Mouse (Mus musculus) forebrain, embryonic 15.5 days (tissue): ENCODE measurements around the gene Fkbp15. TPM values are rescaled to one million over a fixed set of nuclear protein-coding genes. Genes with fewer than 3 reads are reported as not detected.
A peak's percentile ranks its signal among the peaks of the same experiment; 100 is the strongest.

Experiments
- ATAC-seq: fragments of 200-750 bp; cut with Nextera tagmentation; replicated peaks from 2 replicates; pipeline ENCODE4 v1.8.0; 2017; ENCODE audit warnings: mild to moderate bottlenecking, moderate TSS enrichment, moderate library complexity
- H3K27ac ChIP-seq: fragments of 300-500 bp; sonication (generic); replicated peaks from 2 replicates; pipeline ENCODE4 v1.5.1; 2015; ENCODE audit warnings: mild to moderate bottlenecking, inconsistent platforms
- H3K27me3 ChIP-seq: fragments of 300-500 bp; sonication (generic); 2 replicates; pipeline ENCODE4 v1.6.1; 2015; ENCODE audit warnings: inconsistent platforms
- H3K36me3 ChIP-seq: fragments of 300-500 bp; sonication (generic); 2 replicates; pipeline ENCODE4 v1.6.1; 2015; ENCODE audit warnings: mild to moderate bottlenecking, inconsistent platforms
- H3K4me1 ChIP-seq: fragments of 300-500 bp; sonication (generic); 2 replicates; pipeline ENCODE4 v1.6.1; 2015; ENCODE audit warnings: inconsistent platforms
- H3K4me2 ChIP-seq: fragments of 300-500 bp; sonication (generic); replicated peaks from 2 replicates; pipeline ENCODE4 v1.6.1; 2015; ENCODE audit warnings: mild to moderate bottlenecking, inconsistent platforms
- H3K4me3 ChIP-seq: fragments of 300-500 bp; sonication (generic); 2 replicates; pipeline ENCODE4 v1.5.1; 2015; ENCODE audit warnings: mild to moderate bottlenecking, inconsistent platforms
- H3K9ac ChIP-seq: fragments of 300-500 bp; sonication (generic); replicated peaks from 2 replicates; pipeline ENCODE4 v1.6.1; 2015; ENCODE audit warnings: mild to moderate bottlenecking, inconsistent platforms
- H3K9me3 ChIP-seq: fragments of 300-500 bp; sonication (generic); 2 replicates; pipeline ENCODE4 v1.6.1; 2016; ENCODE audit warnings: inconsistent platforms
- WGBS: fragments of 180-500 bp; shearing (Covaris S2); methylation state at CpG from one replicate; pipeline ENCODE4 v1.1.7; 2015; ENCODE audit warnings: mixed read lengths; 5-methylcytosine and 5-hydroxymethylcytosine counted together
- polyA plus RNA-seq: library from polyadenylated mRNA; unstranded; fragments of >200 nt; fragmentation: Nextera tagmentation; extraction: Ambion mirVana; gene quantifications from 2 replicates; pipeline ENCODE4 v1.2.1, GENCODE M21; 2015

Gene Fkbp15
- polyA plus RNA-seq, 1 experiment from 2014 or later: 22.8 TPM

DNA sequence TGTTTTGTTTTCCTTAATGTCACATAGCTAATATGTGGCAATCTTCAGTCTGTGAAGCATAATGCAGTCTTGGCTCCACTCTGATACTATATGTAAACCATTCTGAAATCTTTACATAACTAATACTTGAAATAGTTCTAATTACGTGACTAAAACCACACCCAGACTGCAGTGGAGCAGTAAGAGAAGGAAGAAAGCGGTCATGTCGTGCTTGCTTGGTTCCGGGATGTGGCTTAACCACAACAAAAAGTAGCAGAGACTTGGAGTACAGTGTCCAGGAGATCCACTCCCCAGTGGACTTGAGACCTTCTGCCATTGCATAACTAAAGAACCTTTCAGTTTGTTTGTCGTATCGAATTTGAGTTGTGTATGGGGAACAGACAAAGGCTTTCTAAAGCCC lies 7.2 kb upstream of the Fkbp15 start:
- H3K36me3 ChIP-seq: no peaks in the 10 kb centered on the region
- H3K4me2 ChIP-seq: no peak overlapping the region
- WGBS: 89% methylated on average over 6 of the region's 6 CpGs
- no peak overlapping the region for H3K27ac ChIP-seq
- no peaks in the 10 kb centered on the region for H3K4me1 ChIP-seq
- no peaks in the 10 kb centered on the region for H3K9me3 ChIP-seq
- ATAC-seq: no peak
- H3K4me3 ChIP-seq: no peak overlapping the region
- H3K9ac ChIP-seq: no peak overlapping the region
- H3K27me3 ChIP-seq: no peaks in the 10 kb centered on the region

DNA sequence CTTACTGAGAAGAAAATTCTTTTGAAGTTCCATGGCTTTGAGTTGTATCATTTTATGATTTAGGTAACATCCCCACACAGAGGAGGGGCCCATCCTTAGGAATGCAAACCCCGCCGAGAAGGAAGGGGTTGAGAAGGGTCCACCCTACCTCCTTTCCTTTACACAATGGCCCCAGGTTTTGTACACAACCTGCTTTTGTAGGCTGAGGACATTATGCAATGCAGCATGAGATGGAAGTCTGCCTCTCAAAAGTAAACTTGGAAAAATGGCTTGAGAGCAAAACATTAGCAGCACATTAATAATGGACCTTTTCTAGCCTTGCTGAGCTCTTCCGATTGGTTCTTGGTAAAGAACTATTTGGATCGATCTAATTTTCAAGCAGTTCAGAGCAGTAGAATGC lies 5.9 kb upstream of the Fkbp15 start:
- Histone ChIP-seq H3K36me3 (no peaks in the 10 kb centered on the region), H3K9me3 (no peaks in the 10 kb centered on the region), H3K4me3 (no peak overlapping the region), H3K27me3 (no peaks in the 10 kb centered on the region), H3K27ac (no peak overlapping the region), H3K4me2 (no peak overlapping the region), H3K4me1 (peaks cover 8% of the 10 kb centered on the region), H3K9ac (no peak overlapping the region)
- ATAC-seq: no peak
- WGBS: 84% methylated on average over 4 of the region's 4 CpGs

GRCm38 (mm10) chr4:62364299-62364698 lies 4.0 kb upstream of the Fkbp15 start:
- 93% methylated on average over 8 of the region's 8 CpGs for WGBS
- no peaks in the 10 kb centered on the region for H3K9me3 ChIP-seq
- H3K4me1 ChIP-seq: peaks cover 17% of the 10 kb centered on the region
- H3K27ac ChIP-seq: no peak overlapping the region
- no peaks in the 10 kb centered on the region for H3K36me3 ChIP-seq
- no peaks in the 10 kb centered on the region for H3K27me3 ChIP-seq
- no peak overlapping the region for H3K9ac ChIP-seq
- no peak for ATAC-seq
- no peak overlapping the region for H3K4me2 ChIP-seq
- H3K4me3 ChIP-seq: no peak overlapping the region

DNA sequence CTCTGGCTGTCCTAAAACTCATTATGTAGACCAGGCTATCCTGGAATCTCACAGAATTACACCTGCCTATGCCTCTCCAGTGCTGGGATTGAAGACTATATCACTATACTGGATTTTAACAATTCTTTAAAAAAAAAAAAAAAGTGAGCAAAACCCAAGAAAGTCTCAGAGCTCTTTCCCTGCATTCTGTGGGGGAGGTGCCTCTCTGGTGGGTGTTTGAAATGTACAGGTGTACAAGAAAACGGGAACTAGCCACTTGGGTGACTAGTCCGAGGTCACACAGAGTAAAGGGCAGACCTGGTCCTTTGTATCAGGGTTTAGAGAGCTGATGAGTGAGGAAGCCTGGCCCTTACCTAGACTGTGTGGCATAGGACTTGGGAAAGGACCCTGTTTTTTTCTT lies 2.1 kb upstream of the Fkbp15 start:
- Histone ChIP-seq H3K36me3 (no peaks in the 10 kb centered on the region), H3K27ac (no peak overlapping the region), H3K4me2 (no peak overlapping the region), H3K27me3 (no peaks in the 10 kb centered on the region), H3K4me3 (no peak overlapping the region), H3K9me3 (no peaks in the 10 kb centered on the region), H3K4me1 (peaks cover 23% of the 10 kb centered on the region), H3K9ac (no peak overlapping the region)
- ATAC-seq: no peak
- WGBS: 89% methylated on average over 2 of the region's 2 CpGs

GRCm38 (mm10) chr4:62361997-62362396 lies 1.6 kb upstream of the Fkbp15 start:
- ATAC-seq: no peak
- Histone ChIP-seq H3K27ac (no peak overlapping the region), H3K9me3 (no peaks in the 10 kb centered on the region)

DNA sequence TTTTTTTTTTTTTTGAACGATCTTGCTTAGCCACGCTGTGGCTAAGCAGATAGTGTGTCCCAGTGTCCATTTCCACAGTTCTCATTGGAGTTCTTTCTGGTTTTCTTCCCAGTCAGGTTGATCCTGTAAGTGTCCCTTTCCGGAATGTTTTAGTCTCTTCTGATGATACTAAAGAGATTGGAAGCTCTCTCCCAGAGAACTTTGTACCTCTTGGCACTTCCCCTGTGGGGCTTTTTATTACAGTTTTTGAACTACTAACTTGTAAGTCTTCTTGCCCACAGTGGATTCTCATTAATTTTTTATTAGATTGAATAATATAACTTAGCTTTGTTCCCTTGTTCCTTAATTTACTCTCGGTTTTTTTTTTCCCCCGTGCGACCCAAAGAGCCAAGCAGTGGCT lies 1.2 kb upstream of the Fkbp15 start:
- 50% methylated on average over 6 of the region's 6 CpGs for WGBS

More at GRCm38 (mm10) chr4:62361997-62362396, 1.6 kb upstream of the Fkbp15 start:
- peak overlapping the region; percentile 54 for H3K4me2 ChIP-seq
- H3K9ac ChIP-seq: no peak overlapping the region
- H3K27me3 ChIP-seq: no peaks in the 10 kb centered on the region
- H3K36me3 ChIP-seq: no peaks in the 10 kb centered on the region
- H3K4me1 ChIP-seq: peaks cover 23% of the 10 kb centered on the region
- WGBS: 100% methylated on average over 1 of the region's 1 CpGs
- H3K4me3 ChIP-seq: peak overlapping the region; percentile 71; the same call in 1 of the 2 replicates

GRCm38 (mm10) chr4:62360805-62361455 lies 582 bp upstream of the Fkbp15 start:
- H3K36me3 ChIP-seq: no peaks in the 10 kb centered on the region
- H3K4me1 ChIP-seq: peaks cover 23% of the 10 kb centered on the region
- no peaks in the 10 kb centered on the region for H3K27me3 ChIP-seq
- no peaks in the 10 kb centered on the region for H3K9me3 ChIP-seq
- peak overlapping the region; percentile 54 for H3K4me2 ChIP-seq
- H3K27ac ChIP-seq: 0 out of 2 replicates have a peak overlapping the region, but pooled peaks have one; percentile 24
- WGBS: under 1% methylated on average over 21 of the region's 22 CpGs
- peak overlapping the region; percentile 61 for H3K9ac ChIP-seq
- ATAC-seq: 0 out of 2 replicates have a peak, but pooled peaks have one; percentile 3
- peak overlapping the region; percentile 71 for H3K4me3 ChIP-seq

More for the DNA sequence above, 1.2 kb upstream of the Fkbp15 start:
- Histone ChIP-seq H3K4me1 (peaks cover 23% of the 10 kb centered on the region), H3K4me3 (peak overlapping the region; percentile 71), H3K36me3 (no peaks in the 10 kb centered on the region), H3K9ac (peak overlapping the region; percentile 61; the same call in 1 of the 2 replicates), H3K9me3 (no peaks in the 10 kb centered on the region), H3K4me2 (peak overlapping the region; percentile 54), H3K27me3 (no peaks in the 10 kb centered on the region), H3K27ac (no peak overlapping the region)
- ATAC-seq: no peak

DNA sequence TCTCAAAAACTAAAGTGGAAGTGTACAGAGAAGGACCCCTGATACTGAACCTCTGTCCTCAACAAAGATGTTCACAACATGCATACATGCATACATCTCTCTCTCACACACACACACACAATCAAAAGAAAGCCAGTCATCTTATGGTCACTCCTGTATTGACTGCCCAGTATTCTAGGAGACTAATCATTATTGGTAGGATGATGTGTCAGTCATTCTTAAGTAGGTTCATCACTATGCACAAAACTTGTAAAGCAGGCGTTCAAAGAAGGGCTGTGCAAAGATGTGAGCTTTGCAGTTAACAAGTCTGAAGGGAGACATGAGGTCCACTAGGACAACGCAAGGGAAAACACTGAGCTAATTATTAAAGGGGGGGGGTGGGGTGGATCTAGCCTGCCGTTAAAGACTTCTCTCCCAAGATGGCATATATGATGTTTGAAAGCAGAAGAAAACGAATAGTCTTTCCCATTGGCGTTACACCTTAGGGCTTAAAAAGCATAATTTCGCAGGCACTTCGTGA lies 1.0 kb downstream of the Fkbp15 start:
- Histone ChIP-seq H3K9ac (peak overlapping the region; percentile 60), H3K27ac (peak overlapping the region; percentile 81; the same call in 1 of the 2 replicates), H3K4me1 (peaks cover 23% of the 10 kb centered on the region), H3K9me3 (no peaks in the 10 kb centered on the region), H3K4me2 (peak overlapping the region; percentile 68), H3K36me3 (no peaks in the 10 kb centered on the region), H3K27me3 (no peaks in the 10 kb centered on the region), H3K4me3 (peak overlapping the region; percentile 71)
- WGBS: 49% methylated on average over 7 of the region's 7 CpGs
- ATAC-seq: no peak

- H3K9me3 ChIP-seq: no peaks in the 10 kb centered on the region
- 95% methylated on average over 1 of the region's 1 CpGs for WGBS
- H3K27ac ChIP-seq: no peak overlapping the region
- H3K36me3 ChIP-seq: no peaks in the 10 kb centered on the region
- no peak for ATAC-seq
- H3K4me3 ChIP-seq: no peak overlapping the region
- H3K4me2 ChIP-seq: no peak overlapping the region
- no peak overlapping the region for H3K9ac ChIP-seq
- H3K4me1 ChIP-seq: peaks cover 23% of the 10 kb centered on the region
- no peaks in the 10 kb centered on the region for H3K27me3 ChIP-seq
Observed at GRCm38 (mm10) chr4:62357631-62358148, 2.7 kb downstream of the Fkbp15 start.

GRCm38 (mm10) chr4:62349371-62349770 lies 11.0 kb downstream of the Fkbp15 start:
- Histone ChIP-seq H3K27me3 (no peaks in the 10 kb centered on the region), H3K9me3 (no peaks in the 10 kb centered on the region), H3K36me3 (peaks cover 17% of the 10 kb centered on the region), H3K4me3 (no peak overlapping the region), H3K9ac (no peak overlapping the region), H3K27ac (no peak overlapping the region), H3K4me2 (no peak overlapping the region), H3K4me1 (no peaks in the 10 kb centered on the region)
- ATAC-seq: no peak
- 94% methylated on average over 2 of the region's 2 CpGs for WGBS

DNA sequence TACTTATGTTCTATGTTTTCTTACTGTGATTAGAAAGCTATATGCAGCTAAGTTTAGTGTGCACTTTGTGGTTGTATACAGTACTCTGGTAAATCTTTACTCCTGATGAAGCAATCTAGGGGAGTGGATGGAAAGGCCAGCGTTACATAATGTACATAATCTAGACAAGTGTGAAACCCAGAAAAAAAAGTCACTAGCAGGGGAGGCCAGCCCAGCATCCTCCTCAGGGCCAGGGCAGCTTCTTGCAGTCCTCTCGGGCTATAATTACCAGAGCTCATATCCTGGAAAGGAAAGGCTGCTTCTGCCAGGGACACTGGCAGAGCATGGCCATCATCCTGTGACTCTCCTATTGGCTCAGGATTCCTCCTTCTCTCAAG lies 12.0 kb downstream of the Fkbp15 start:
- no peak for ATAC-seq

DNA sequence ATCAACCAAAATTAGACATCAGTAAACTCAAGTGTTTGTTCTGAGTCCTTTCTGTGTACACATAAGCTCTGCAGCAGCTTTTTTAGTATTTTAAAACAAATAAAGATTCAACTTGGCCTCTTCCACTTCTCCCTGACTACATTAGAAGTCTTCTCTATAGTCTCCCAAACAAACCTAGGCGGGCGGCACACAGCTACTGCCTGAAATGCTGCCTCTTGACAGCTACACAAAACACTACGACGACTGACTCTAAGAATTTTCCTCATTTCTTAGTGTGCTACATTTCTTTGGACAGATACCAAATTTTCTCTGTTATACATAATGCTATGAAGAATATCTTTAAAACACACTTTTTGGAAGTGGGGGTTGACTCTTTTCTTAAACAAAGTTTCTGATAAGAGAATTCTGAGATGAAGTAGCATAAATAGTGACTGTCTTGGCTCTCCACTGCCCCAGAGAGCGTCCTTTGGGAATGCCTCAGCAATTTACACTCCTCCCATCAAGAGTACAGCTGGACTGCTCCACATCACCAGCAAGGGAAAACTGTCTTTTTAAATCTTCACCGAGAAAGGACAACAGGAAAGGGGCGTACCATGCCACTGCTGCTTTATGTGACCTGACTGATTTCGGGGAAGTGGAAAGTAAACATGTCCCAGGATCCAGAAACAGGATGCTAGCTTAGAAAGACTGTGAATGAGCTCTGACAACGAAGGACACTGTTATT lies 12.6 kb downstream of the Fkbp15 start:
- H3K4me2 ChIP-seq: no peak overlapping the region
- no peak overlapping the region for H3K27ac ChIP-seq
- no peaks in the 10 kb centered on the region for H3K27me3 ChIP-seq
- no peak overlapping the region for H3K9ac ChIP-seq
- no peak for ATAC-seq
- no peaks in the 10 kb centered on the region for H3K9me3 ChIP-seq
- no peaks in the 10 kb centered on the region for H3K4me1 ChIP-seq
- WGBS: 80% methylated on average over 9 of the region's 9 CpGs
- peaks cover 26% of the 10 kb centered on the region for H3K36me3 ChIP-seq
- H3K4me3 ChIP-seq: no peak overlapping the region

More for the DNA sequence above, 12.0 kb downstream of the Fkbp15 start:
- 87% methylated on average over 2 of the region's 2 CpGs for WGBS
- Histone ChIP-seq H3K4me3 (no peak overlapping the region), H3K9me3 (no peaks in the 10 kb centered on the region), H3K9ac (no peak overlapping the region), H3K27me3 (no peaks in the 10 kb centered on the region), H3K27ac (no peak overlapping the region), H3K4me1 (no peaks in the 10 kb centered on the region), H3K4me2 (no peak overlapping the region), H3K36me3 (peaks cover 25% of the 10 kb centered on the region)
